Mouse (Mus musculus): ENCODE data around the gene Olfr688.

Olfr688 gene

DNA sequence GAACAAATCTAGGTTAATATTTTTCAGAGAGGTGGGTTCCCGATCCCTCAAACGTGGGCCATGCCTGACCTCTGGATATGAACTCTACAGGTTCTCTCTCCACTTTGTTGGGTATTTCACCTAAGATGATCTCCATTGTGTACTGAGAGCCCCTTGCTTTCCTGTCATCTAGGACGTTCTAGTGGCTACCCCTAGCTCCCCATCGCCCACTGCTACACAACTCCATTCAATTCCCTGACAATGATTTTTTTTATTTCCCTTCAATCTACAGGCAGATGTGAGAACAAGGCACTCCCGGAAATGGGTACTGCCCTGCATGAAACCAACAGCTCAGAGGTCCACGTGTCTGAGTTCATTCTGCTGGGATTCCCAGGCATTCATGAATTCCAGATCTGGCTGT lies at the start of gene Olfr688:
Olfr688 (plus strand) TSS at position 301 of the 400 bp plus-strand sequence.
- DNase-seq (ENCODE audit: low spot score), result no peak

DNA sequence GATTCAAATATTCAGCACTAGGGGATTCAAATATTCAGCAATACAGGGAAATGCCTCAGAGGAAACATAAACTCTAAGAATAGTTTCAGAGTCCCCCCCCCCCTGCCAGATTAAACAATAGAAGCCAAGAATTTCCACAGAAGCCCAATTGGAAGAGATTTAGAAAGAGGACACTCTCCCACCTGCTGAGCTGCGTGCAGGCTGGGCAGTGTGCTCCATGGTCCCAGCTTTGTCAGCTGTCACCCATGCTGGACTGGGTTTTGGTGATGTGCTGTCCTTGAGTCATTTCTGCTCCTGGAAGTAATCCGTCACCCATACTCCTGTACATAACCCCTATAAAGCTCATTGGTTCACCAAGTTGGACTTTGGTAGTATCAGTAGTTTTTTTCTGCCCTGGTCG lies 40.2 kb upstream of the Olfr688 start:
- DNase-seq (ENCODE audit: low spot score), result no peak

DNA sequence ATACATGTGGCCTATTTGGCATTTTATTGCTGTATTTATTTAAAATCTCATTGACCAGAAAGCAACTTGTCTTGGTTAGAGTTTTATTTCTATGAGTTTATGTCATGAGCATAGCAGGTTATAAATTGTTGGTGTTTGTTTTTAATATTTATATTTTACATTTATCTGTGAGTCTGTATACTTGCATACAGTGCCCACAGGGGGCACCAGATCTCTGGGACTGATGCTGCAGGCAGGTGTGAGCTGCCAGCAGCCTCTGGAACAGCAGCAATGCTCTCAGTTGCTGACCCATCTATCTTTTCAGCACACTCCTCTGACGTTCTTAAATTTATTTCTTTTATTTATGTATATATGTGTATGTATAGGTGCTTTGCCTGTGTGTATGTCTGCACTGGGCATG lies 39.7 kb upstream of the Olfr688 start:
- no peak for DNase-seq (ENCODE audit: low spot score)

DNA sequence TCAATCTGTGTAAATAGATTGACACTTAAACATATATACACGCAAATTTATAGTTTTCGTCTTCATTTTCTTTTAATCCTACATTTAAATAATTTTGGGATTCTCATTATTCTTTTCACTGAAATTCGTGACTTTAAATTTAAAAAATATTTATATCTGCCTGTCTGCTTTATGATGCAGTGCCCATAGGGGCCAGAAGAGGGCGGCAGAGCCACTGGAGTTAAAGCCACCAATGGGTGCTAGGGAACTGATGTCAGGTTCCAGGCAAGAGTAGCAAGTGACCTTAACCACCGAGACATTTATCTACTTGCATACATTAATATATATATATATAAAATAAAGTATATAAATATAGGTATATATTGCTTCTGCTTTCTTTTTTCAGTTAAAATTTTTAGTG lies 31.2 kb upstream of the Olfr688 start:
- no peak for DNase-seq (ENCODE audit: low spot score)

DNA sequence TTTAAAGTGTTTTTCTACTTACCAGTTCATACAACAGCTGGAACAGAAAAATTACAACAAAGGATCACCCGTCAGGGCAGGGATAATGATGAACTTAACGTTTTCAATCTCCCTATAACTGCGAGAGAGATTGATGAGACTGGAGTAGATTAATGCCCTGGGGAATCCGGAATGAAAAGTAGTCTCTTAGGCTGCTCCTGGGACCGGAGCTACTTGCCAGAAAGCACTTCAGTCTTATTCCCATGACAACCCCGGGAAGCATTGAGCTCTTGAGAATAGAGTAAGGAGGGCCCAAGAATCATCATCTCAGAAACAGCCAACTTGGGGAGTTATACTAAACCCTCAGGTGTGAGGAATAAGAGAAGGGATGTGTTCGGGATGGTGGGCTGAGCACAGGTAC lies 15.5 kb upstream of the Olfr688 start:
- no peak for DNase-seq (ENCODE audit: low spot score)

DNA sequence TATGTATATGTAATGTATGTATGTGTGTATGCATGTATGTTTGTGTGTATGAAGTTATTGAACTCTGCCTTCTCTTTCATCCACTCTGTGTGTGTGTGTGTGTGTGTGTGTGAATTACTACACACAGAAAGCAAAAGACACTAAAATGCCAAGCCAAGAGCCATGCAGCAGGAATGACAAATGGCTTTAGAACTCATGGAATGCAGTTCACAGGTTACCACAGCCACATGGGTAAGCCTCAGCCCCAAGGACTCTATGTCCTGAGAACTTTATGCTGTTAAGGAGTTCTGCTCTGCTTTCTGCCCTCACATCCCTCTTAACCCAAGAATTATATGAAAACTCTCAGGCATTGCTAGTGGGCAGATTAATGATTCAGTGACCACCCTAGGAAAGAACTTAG lies 2.2 kb downstream of the Olfr688 start:
- DNase-seq (ENCODE audit: low spot score), result no peak

DNA sequence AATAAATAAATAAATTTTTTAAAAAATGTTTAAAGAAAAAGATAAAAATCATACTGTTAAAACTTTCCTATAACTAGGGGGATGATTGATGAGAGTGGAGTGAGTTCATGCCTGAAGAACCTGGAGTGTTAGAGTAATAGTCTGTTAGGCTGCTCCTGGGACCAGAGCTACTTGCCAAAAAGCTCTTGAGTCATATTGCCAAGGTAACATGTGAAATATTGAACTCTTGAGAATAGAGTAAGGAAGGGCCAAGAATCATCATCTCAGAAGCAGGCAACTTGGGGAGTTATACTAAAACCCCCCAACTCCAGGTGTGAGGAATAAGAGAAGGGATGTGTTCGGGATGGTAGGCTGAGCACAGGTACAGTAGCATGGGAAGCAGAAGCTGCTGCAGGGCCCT lies 23.0 kb downstream of the Olfr688 start, which contains the start of gene Olfr689:
Olfr689 (plus strand) TSS at position 301 of the 400 bp plus-strand sequence.
- no peak for DNase-seq (ENCODE audit: low spot score)

DNA sequence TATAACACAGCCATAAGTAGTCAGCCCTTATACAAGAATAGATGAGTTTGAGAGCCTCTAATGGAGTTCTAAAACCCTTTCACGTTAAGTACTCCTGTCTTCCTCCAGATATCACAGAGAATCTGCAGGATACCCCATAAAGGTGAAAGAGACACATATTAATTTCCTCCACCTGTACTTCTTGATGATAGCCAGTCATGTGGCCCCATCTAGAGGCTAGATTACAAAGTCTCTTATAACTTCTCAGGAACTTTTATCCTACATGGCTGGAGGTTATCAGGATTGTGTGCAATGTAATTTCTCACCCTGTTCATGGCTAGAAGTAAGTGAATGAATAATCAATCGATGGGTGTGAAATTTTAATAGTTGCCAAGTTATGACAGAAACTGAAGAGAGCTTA lies 37.4 kb downstream of the Olfr688 start:
- DNase-seq (ENCODE audit: low spot score), result no peak

DNA sequence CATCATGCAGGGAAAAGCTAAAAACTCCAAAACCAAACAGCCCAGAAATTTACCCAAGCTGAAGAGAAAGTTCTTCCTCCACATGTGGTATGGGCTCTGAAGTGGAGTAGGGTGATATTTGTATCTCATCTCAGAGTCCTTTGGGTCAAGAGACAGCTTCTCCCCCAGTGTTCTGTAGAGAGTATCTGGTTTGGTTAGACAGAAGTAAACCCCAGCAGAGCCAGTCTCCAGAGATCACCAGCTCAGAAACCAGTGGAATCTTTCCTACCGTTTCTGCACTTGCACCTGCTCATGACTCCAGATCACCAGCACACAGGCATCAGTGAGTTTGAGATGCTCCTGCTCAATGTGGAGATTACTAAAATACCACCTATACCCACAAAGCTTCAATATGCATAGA lies 46.1 kb downstream of the Olfr688 start, which contains the start of gene Olfr690:
Olfr690 (minus strand) TSS at position 101 of the 400 bp plus-strand sequence.
- no peak for DNase-seq (ENCODE audit: low spot score)

Measured in ovary, postnatal 36 days (tissue).